Mouse (Mus musculus) heart, postnatal 0 days (tissue): ENCODE data around the gene Dppa5a. TPM values are rescaled to one million over a fixed set of nuclear protein-coding genes. Genes with fewer than 3 reads are reported as not detected.
"Not testable (repeated sequence)": the region's sequence is repeated elsewhere in the genome, so short reads cannot be mapped to it uniquely, and the experiment has no call there.

Source experiments
- ATAC-seq: fragments of 200-750 bp; cut with Nextera tagmentation; 2 replicates; pipeline ENCODE4 v1.8.0; 2017; ENCODE audit warnings: low read depth, moderate number of reproducible peaks, moderate library complexity; ENCODE audit not compliant: insufficient read depth
- DNase-seq: peaks from one replicate; pipeline ENCODE4 v3.0.0-alpha.2; 2016; ENCODE audit warnings: low spot score
- H3K27ac ChIP-seq: fragments of 300-500 bp; sonication (generic); 2 replicates; pipeline ENCODE4 v1.5.1; 2014; ENCODE audit warnings: low read depth, mild to moderate bottlenecking
- H3K27me3 ChIP-seq: fragments of 300-500 bp; sonication (generic); 2 replicates; pipeline ENCODE4 v1.6.1; 2014; ENCODE audit warnings: low read length, mixed read lengths; ENCODE audit not compliant: control insufficient read depth, insufficient read depth
- H3K36me3 ChIP-seq: fragments of 300-500 bp; sonication (generic); replicated peaks from 2 replicates; pipeline ENCODE4 v1.6.1; 2014; ENCODE audit warnings: low read length, mixed read lengths; ENCODE audit not compliant: control insufficient read depth, insufficient read depth
- H3K4me1 ChIP-seq: fragments of 300-500 bp; sonication (generic); 2 replicates; pipeline ENCODE4 v1.6.1; 2014; ENCODE audit warnings: antibody characterized with exemption; ENCODE audit not compliant: control insufficient read depth, insufficient read depth
- H3K4me2 ChIP-seq: fragments of 300-500 bp; sonication (generic); 2 replicates; pipeline ENCODE4 v1.6.1; 2014; ENCODE audit warnings: low read depth, mild to moderate bottlenecking, low read length, moderate library complexity
- H3K4me3 ChIP-seq: fragments of 300-500 bp; sonication (generic); 2 replicates; pipeline ENCODE4 v1.5.1; 2014; ENCODE audit warnings: low read depth, low read length
- H3K9ac ChIP-seq: fragments of 300-500 bp; sonication (generic); replicated peaks from 2 replicates; pipeline ENCODE4 v1.6.1; 2014; ENCODE audit warnings: low read depth, low read length, mixed read lengths
- H3K9me3 ChIP-seq: fragments of 300-500 bp; sonication (generic); replicated peaks from 2 replicates; pipeline ENCODE4 v1.6.1; 2016; ENCODE audit warnings: low read length; ENCODE audit not compliant: control insufficient read depth
- CTCF ChIP-seq: IDR thresholded peaks from 2 replicates; pipeline ENCODE4 v1.5.1; 2016; ENCODE audit warnings: antibody characterized with exemption, control low read depth, low read depth
- EP300 ChIP-seq: IDR thresholded peaks from 2 replicates; pipeline ENCODE4 v1.6.1; 2016; ENCODE audit warnings: antibody characterized with exemption, low read depth
- WGBS: fragments of 180-500 bp; shearing (Covaris S2); extraction: QIAGEN DNeasy Blood & Tissue Kit; methylation state at CpG from one replicate; pipeline ENCODE4 v1.1.7; 2014; 5-methylcytosine and 5-hydroxymethylcytosine counted together
- polyA plus RNA-seq: library from polyadenylated mRNA; unstranded; fragments of >200 nt; fragmentation: Nextera tagmentation; extraction: Ambion mirVana; gene quantifications from 2 replicates; pipeline ENCODE4 v1.2.1, GENCODE M21; 2015
- total RNA-seq: library from RNA; depleted of rRNA; stranded (reverse); fragments of >200 nt; gene quantifications from 2 replicates; pipeline ENCODE4 v1.2.3, GENCODE M21; 2014; ENCODE audit warnings: low replicate concordance

Dppa5a gene
- total and polyA plus RNA-seq, 2 experiments from 2014 or later = not detected

DNA sequence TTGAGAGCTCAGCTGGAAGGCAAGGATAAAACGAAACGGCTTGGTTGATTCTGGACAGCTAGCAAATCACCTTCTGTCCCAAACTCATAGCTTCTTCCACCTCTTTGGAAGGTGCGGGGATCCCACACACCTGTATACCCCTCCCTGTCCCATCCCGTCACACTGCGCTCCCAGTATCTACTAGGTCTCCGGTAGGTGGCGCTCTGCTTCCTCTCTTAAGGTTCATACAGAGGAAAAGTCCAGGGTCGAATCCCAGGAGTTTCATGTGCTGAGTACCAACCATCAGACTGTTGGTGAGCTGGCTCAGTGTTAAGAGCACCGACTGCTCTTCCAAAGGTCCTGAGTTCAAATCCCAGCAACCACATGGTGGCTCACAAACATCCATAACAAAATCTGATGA is 9.9 kb downstream of the Dppa5a start:
- Histone ChIP-seq H3K9ac (no peak overlapping the region), H3K27ac (no peak overlapping the region), H3K4me3 (no peak overlapping the region), H3K9me3 (no peaks in the 10 kb centered on the region), H3K27me3 (no peaks in the 10 kb centered on the region), H3K4me2 (no peak overlapping the region), H3K4me1 (no peaks in the 10 kb centered on the region), H3K36me3 (no peaks in the 10 kb centered on the region)
- ATAC-seq (peak; percentile 33; the same call in 1 of the 2 replicates), DNase-seq (peak; percentile 49)
- TF ChIP-seq CTCF = peak; percentile 75
- TF ChIP-seq EP300 = no peak
- WGBS = 7% methylated on average over 9 of the region's 9 CpGs

GRCm38 (mm10) chr9:78355611-78356010 is 12.4 kb downstream of the Dppa5a start, which contains the start of gene Gsta2:
TSS of gene Gsta2 (minus strand) at chr9:78355788.
- no peak within 1 kb of the TSS for H3K4me3 ChIP-seq
- 84% methylated on average over 8 of the region's 8 CpGs for WGBS
- no peak within 1 kb of the TSS for H3K27ac ChIP-seq
- H3K27me3 ChIP-seq = no peaks in the 10 kb centered on the region
- no peak within 1 kb of the TSS for H3K9ac ChIP-seq
- no peak for TF ChIP-seq CTCF
- no peak for TF ChIP-seq EP300
- no peaks in the 10 kb centered on the region for H3K36me3 ChIP-seq
- ATAC-seq (no peak), DNase-seq (no peak)
- H3K9me3 ChIP-seq = no peaks in the 10 kb centered on the region
- no peaks in the 10 kb centered on the region for H3K4me1 ChIP-seq
- no peak within 1 kb of the TSS for H3K4me2 ChIP-seq

DNA sequence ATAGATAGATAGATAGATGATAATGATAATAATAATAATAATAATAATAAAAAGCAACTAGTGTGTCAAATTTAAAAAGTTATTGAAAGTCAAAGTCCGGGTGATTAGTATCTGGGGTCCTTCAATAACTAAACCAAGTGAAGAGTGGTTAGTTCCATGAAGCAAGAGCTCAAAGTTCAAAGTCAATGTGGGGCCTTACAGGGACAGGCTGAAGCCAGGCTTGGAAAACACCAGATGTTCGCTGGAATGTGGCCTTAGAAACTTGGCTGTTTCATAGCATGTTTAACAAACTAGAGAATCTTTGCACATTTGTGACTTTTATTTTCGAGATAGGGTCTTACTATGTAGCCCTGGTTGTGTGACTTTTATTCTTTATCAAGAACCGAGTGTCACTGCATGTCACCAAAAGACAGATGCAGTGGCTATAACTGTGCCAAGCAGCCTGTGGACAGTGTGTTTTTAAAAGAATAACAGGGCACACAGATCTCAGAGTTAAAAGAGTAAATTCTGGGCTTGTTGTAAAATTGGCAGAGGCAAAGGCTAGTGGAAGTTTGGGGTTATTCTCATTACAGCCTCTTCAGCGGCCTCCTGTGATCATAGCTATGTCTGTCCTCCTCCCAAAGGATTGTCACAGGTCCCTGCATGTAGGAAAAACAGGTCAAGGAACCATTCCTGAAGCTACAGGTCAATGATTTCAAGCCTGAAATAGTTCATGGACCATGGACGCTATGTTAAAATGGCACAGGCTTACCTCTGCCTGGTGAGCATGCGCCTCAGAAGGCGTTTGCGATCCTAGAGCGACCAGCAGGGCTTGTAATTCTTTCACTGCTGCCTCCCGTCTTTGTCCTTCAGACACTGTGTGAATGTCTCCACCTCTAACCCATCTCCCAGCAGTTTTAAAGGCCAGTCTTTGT is 13.1 kb downstream of the Dppa5a start:
- no peak for DNase-seq
- no peak for ATAC-seq
- H3K4me1 ChIP-seq = no peaks in the 10 kb centered on the region
- H3K4me3 ChIP-seq = no peak overlapping the region
- no peaks in the 10 kb centered on the region for H3K9me3 ChIP-seq
- no peak overlapping the region for H3K9ac ChIP-seq
- H3K27ac ChIP-seq = no peak overlapping the region
- H3K36me3 ChIP-seq = no peaks in the 10 kb centered on the region
- 74% methylated on average over 11 of the region's 11 CpGs for WGBS
- H3K4me2 ChIP-seq = no peak overlapping the region
- no peaks in the 10 kb centered on the region for H3K27me3 ChIP-seq
- no peak for TF ChIP-seq CTCF
- TF ChIP-seq EP300 = no peak

GRCm38 (mm10) chr9:78351504-78352220 is 16.3 kb downstream of the Dppa5a start:
- no peak overlapping the region for H3K4me2 ChIP-seq
- no peaks in the 10 kb centered on the region for H3K9me3 ChIP-seq
- DNase-seq = no peak
- no peak overlapping the region for H3K27ac ChIP-seq
- H3K27me3 ChIP-seq = no peaks in the 10 kb centered on the region
- H3K4me3 ChIP-seq = no peak overlapping the region
- no peak for TF ChIP-seq CTCF
- no peak for TF ChIP-seq EP300
- ATAC-seq = no peak
- H3K4me1 ChIP-seq = no peaks in the 10 kb centered on the region
- H3K36me3 ChIP-seq = no peaks in the 10 kb centered on the region
- WGBS = 72% methylated on average over 6 of the region's 6 CpGs
- H3K9ac ChIP-seq = no peak overlapping the region

DNA sequence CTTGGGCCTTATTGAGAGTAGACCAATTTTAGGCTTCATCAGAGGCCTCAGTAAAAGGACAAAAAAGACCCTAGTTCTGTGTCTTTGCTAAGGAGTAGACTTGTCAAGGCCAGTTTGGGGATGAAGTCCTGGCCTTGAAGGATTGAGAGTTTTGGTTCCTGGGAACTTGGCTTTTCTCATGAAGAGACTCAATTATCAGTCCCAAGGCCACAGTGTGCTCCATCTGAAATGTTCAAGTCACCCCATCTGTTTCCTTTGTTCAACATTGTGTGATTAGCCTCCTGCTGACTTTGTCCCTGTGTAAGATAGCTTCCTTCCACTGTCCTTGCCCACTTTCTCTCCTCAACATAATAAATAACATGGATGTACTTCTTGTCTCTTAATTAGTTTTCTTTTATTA is 18.0 kb downstream of the Dppa5a start:
- H3K4me3 ChIP-seq, H3K9me3 ChIP-seq, H3K9ac ChIP-seq, H3K27ac ChIP-seq, H3K4me1 ChIP-seq, DNase-seq, H3K27me3 ChIP-seq, H3K4me2 ChIP-seq, H3K36me3 ChIP-seq, ATAC-seq: not testable (repeated sequence)

DNA sequence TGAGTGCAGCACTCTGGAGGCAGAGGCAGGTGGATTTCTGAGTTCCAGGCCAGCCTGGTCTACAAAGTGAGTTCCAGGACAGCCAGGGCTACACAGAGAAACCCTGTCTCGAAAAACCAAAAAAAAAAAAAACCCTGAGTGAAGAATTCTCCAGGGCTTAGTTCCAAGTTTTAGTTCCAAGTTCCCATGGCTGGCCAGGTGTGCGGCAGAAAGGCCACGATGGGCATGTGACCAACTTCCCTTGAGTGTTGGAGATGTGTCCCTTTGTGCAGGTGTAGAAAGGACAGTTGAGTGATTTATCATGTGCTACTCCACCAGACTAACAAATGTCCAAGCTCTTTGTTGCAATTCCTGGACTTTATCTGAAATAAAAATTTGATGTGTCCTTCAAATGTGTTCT is 18.8 kb downstream of the Dppa5a start:
- not testable (repeated sequence) for H3K36me3 ChIP-seq, H3K4me1 ChIP-seq, H3K27ac ChIP-seq, H3K9ac ChIP-seq, H3K9me3 ChIP-seq, H3K4me3 ChIP-seq, ATAC-seq, H3K27me3 ChIP-seq, DNase-seq, H3K4me2 ChIP-seq
- WGBS = 80% methylated on average over 3 of the region's 3 CpGs

GRCm38 (mm10) chr9:78348206-78349004 is 19.6 kb downstream of the Dppa5a start:
- H3K27me3 ChIP-seq, DNase-seq, H3K4me2 ChIP-seq, H3K4me1 ChIP-seq, ATAC-seq, H3K9ac ChIP-seq, H3K9me3 ChIP-seq, H3K36me3 ChIP-seq, H3K27ac ChIP-seq, H3K4me3 ChIP-seq: not testable (repeated sequence)
- 57% methylated on average over 6 of the region's 6 CpGs for WGBS
